Mouse (Mus musculus) frontal cortex, adult 2 months (tissue): ENCODE measurements at regions not wholly inside any gene's neighbourhood (a gene's known extent, or its start where the extent isn't known, plus 50 kb on each side); places are given as distances from the start of the nearest gene placed in this dataset.

ENCODE experiments used
- DNase-seq, 2 experiments: peaks; one replicate each; pipeline ENCODE4 v3.0.0; 2022; ENCODE audit warnings: low spot score in 1 of 2; ENCODE audit errors: extremely low spot score in 1 of 2

GRCm38 (mm10) chr2:50850071-50850470 is 298.8 kb downstream of the Rnd3 start:
- DNase-seq = no peak

GRCm38 (mm10) chr2:50841881-50842280 is 307.0 kb downstream of the Rnd3 start:
- no peak for DNase-seq

DNA sequence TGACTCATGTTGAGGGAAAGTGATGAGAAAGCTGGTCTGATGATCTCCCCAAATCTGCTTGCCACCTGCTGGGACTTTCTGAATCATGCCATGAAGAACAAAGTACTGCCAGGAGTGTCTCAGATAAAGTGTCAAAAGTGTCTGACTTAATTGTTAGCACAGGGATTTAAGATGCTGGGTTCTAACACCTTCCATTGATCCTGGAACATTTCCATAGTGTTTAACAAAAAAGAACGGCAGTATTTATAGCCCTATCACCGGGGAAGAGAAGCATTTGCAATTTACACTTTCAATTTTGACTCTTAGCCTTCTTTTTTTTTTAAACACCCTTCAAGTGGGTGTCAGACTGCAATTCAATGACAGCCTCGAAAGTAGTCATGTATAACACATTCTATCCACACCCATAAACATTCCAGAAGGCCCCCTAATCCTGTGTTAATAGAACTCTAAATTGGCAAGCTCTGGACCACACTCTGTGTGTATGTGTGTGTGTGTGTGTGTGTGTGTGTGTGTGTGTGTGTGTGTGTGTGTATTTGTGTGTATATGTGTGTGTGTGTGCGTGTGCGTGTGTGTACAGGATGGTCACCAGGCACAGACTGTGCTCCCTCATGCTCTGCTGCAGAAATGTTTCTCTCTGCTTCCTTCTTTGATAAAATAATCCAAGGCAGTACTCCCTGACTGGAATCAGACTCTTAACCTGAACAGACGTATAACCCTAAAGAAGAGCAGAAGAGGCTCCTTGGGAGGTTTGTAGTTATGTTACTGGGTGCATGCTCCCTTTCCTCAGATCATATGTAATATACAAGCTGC is 313.2 kb downstream of the Rnd3 start:
- DNase-seq = peak in 1 of 2 experiments; percentile 4

GRCm38 (mm10) chr2:50833791-50834190 is 315.1 kb downstream of the Rnd3 start:
- no peak for DNase-seq

DNA sequence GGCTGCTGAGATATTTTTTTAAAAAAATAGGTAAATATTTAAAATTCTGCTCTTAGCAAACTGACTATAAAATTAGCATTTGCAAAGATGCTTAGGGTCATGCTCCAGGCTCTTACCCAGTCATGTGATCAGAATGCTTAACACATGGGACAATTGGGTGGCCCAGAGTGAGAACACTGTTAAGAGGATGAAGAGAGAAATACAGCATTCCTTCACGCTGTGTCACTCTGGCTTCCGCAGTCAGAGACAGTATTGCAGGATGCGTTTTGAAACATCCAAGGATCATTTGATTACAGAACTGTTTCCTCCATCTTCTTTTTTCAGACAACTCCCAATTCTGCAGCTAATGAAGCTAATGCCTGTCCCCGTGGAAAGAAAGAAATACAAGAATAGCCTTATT is 316.4 kb downstream of the Rnd3 start:
- no peak for DNase-seq

- DNase-seq = no peak
Measured at GRCm38 (mm10) chr2:50830056-50830720, 318.7 kb downstream of the Rnd3 start.

DNA sequence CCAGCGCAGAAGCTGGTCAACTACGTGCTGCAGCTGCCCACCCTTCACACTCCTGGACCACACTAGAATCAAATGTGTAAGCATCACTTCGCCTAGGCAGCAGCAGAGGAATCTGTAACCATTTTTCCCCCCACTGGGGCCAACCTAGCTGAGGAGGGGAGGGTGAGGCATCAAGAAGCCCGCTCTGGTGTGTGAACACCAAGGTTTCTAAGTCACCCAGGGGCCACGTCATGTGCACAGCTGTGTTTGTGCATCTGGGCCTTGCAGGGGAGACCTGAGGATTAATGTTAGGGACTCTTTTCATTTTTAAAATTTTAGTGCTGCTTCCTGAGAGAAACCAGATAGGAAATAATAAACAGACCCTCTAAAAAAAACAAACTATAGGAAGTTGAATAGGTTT is 321.8 kb downstream of the Rnd3 start:
- no peak for DNase-seq

DNA sequence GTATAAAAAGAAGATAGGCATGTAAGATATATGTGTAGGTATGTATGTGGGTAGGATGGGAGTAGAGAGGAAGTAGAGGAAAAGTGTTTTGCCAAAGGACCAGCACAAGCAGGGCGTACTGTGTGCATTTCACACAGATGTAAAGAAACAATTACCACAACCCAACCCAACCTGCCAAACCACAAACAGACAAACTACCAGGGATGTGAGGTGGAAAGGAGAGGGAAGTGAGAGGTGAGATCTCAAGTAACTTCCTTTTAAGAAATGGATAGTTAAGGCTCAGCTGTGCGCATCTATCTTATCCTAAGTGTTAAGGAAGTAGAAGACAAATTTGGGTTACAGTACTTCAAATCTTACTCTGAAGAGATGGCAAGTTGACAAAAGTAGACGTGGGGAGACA is 322.4 kb downstream of the Rnd3 start:
- no peak for DNase-seq

GRCm38 (mm10) chr2:50825626-50826025 is 323.3 kb downstream of the Rnd3 start:
- DNase-seq = no peak

GRCm38 (mm10) chr2:50824782-50825181 is 324.1 kb downstream of the Rnd3 start:
- no peak for DNase-seq

GRCm38 (mm10) chr2:50822738-50823137 is 326.2 kb downstream of the Rnd3 start:
- DNase-seq = no peak

GRCm38 (mm10) chr2:50819305-50819665 is 329.6 kb downstream of the Rnd3 start:
- no peak for DNase-seq

DNA sequence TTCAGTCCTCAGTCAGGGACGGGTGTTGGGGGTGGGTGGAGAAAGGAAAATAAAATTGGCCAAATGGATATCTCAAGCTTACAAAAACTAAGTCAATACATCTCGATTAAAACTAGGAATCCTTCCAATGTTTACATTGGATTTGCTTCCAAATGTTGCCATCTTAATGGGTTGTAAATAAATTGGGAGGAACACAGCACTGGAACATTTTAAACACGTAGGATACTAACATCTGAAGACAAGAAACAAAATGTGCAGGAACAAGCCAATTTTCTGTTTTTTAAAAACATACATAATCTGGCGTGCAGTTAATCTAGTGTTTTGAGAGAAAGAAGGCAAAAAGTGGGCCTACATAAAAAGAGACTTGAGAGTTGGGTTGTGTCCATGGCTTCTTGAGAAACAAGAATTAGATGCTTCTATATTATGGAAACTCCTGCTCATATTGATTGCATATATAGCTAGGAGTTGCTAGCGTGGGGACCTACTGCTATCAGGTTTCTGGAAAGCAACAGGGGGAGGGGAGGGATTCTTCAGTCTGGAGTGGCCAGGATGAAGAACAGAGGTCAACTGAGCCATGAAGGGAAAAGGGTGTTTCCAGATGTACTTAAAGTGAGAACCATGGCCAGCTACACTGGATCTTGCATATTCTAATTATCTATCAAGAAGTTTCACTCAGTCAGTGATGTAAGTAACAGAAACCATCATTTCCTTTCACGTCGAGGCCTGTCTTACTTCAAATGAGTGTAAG is 330.2 kb downstream of the Rnd3 start:
- DNase-seq = no peak

DNA sequence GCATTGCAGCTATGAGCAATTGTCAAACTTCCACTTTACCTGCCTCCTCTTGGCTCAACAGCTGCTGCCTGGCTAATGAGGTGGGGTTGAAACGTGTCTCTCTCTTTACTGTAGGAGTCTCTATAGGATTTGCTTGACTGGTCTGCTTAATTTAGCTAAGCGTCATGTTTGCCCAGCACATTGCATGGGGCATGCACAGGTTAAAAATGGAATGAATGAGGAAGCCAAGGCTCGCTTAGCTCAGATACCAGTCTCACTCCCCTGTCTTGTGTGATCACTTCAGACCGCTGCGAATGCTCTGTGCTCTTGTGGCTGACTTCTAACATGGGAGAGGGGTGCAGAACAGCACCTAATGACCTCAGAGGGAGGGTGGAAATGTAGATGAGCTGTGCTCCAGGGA is 332.5 kb downstream of the Rnd3 start:
- no peak for DNase-seq

- DNase-seq = no peak
Measured at GRCm38 (mm10) chr2:50815541-50815940, 333.4 kb downstream of the Rnd3 start.

GRCm38 (mm10) chr2:50813568-50814461 is 335.1 kb downstream of the Rnd3 start:
- DNase-seq = no peak

DNA sequence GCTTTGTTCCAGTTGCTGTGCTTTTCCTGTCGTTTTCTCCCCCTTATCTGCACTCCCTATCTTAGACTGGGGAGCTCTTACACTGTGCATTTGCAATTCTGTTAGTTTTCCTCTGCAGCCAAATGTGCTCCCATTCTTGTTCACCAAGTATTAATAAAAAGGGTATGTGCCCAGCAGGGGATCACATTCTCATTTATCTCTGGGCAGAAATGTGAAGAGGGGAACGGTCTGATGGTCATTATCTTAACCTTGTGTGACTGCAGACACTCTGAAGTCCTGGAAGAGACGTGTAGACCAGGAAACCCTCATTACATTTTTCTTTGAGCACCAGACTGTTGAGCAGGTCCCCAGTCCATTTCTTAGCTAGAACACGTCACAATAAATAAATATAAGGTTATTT is 336.6 kb downstream of the Rnd3 start:
- DNase-seq = no peak

DNA sequence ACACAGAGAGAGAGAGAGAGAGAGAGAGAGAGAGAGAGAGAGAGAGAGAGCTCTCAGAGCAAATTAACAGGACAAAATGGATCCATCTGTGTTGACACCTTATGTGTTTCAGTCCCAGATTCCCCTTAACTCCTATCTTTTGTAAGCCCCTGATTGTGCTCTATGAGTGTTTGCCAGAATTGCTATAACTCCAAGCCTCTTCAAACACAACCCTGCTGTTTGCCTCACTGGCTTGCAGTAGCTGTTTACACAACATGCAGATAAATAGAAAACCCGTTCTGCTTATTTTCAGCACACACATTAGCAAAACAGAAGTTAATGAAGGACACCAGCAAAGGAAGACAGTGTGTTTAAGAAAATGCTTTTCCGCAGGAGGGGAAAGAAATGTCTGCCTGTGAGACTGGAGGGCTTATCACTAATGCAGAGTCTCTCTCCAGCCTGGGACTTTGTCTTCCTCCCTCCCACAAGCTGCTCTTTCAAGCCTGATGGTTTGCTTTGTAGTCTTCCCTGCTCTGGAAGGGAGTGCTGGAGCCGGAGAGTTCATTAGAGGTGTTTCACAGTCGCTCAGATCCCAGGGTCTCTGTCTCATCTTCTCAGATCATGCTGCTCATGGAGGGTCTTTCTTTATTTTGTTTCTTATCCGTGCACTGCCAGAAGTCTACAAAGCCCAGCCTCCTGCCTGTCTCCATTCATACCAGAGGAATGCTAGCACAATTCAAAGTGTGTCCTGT is 338.4 kb downstream of the Rnd3 start:
- DNase-seq = no peak

- DNase-seq = no peak
Measured at GRCm38 (mm10) chr2:50809823-50810222, 339.1 kb downstream of the Rnd3 start.
